Mouse (Mus musculus) midbrain, embryonic 14.5 days (tissue): ENCODE data around the gene Gm5136. TPM values are rescaled to one million over a fixed set of nuclear protein-coding genes. Genes with fewer than 3 reads are reported as not detected.

Experiments
- ATAC-seq: fragments of 200-750 bp; cut with Nextera tagmentation; 2 replicates; pipeline ENCODE4 v1.8.0; 2017; ENCODE audit warnings: moderate number of reproducible peaks, moderate library complexity; ENCODE audit not compliant: low FRiP score, low TSS enrichment
- DNase-seq: peaks from one replicate; pipeline ENCODE4 v3.0.0-alpha.2; 2015
- H3K27ac ChIP-seq: fragments of 300-500 bp; sonication (generic); replicated peaks from 2 replicates; pipeline ENCODE4 v1.5.1; 2014; ENCODE audit warnings: mild to moderate bottlenecking, low read depth, low read length, moderate library complexity
- H3K27me3 ChIP-seq: fragments of 300-500 bp; sonication (generic); 2 replicates; pipeline ENCODE4 v1.6.1; 2014; ENCODE audit warnings: low read length, control low read depth, mixed read lengths; ENCODE audit not compliant: control insufficient read depth, insufficient read depth
- H3K36me3 ChIP-seq: fragments of 300-500 bp; sonication (generic); 2 replicates; pipeline ENCODE4 v1.6.1; 2014; ENCODE audit warnings: low read length, control low read depth; ENCODE audit not compliant: control insufficient read depth, insufficient read depth
- H3K4me1 ChIP-seq: fragments of 300-500 bp; sonication (generic); 2 replicates; pipeline ENCODE4 v1.6.1; 2014; ENCODE audit warnings: mild to moderate bottlenecking, antibody characterized with exemption, low read length, control low read depth; ENCODE audit not compliant: control insufficient read depth, insufficient read depth
- H3K4me2 ChIP-seq: fragments of 300-500 bp; sonication (generic); 2 replicates; pipeline ENCODE4 v1.6.1; 2014; ENCODE audit warnings: mild to moderate bottlenecking, low read length, moderate library complexity
- H3K4me3 ChIP-seq: fragments of 300-500 bp; sonication (generic); replicated peaks from 2 replicates; pipeline ENCODE4 v1.5.1; 2014; ENCODE audit warnings: low read depth, low read length
- H3K9ac ChIP-seq: fragments of 300-500 bp; sonication (generic); replicated peaks from 2 replicates; pipeline ENCODE4 v1.6.1; 2014; ENCODE audit warnings: mild to moderate bottlenecking, low read length, moderate library complexity
- H3K9me3 ChIP-seq: fragments of 300-500 bp; sonication (generic); 2 replicates; pipeline ENCODE4 v1.6.1; 2016; ENCODE audit warnings: low read length, control low read depth, mixed read lengths; ENCODE audit not compliant: control insufficient read depth
- WGBS: fragments of 180-500 bp; shearing (Covaris S2); extraction: QIAGEN DNeasy Blood & Tissue Kit; methylation state at CpG from one replicate; pipeline ENCODE4 v1.1.7; 2014; 5-methylcytosine and 5-hydroxymethylcytosine counted together
- polyA plus RNA-seq: library from polyadenylated mRNA; unstranded; fragments of >200 nt; fragmentation: Nextera tagmentation; extraction: Ambion mirVana; gene quantifications from 2 replicates; pipeline ENCODE4 v1.2.1, GENCODE M21; 2014

The Gm5136 gene
- polyA plus RNA-seq, 1 experiment from 2014 or later, result 0.20 TPM

- DNase-seq, result no peak
Measured at GRCm38 (mm10) chr10:108697062-108697461, 2.9 kb downstream of the Gm5136 start.

GRCm38 (mm10) chr10:108690954-108691353 lies 9.0 kb downstream of the Gm5136 start:
- no peak overlapping the region for H3K4me3 ChIP-seq
- H3K9me3 ChIP-seq, result no peaks in the 10 kb centered on the region
- H3K9ac ChIP-seq, result no peak overlapping the region
- H3K4me2 ChIP-seq, result peak overlapping the region; percentile 22; the same call in 1 of the 2 replicates
- WGBS, result 28% methylated on average over 9 of the region's 9 CpGs
- H3K27me3 ChIP-seq, result no peaks in the 10 kb centered on the region
- DNase-seq (peak; percentile 71), ATAC-seq (peak; percentile 64; the same call in 1 of the 2 replicates)
- no peaks in the 10 kb centered on the region for H3K36me3 ChIP-seq
- H3K27ac ChIP-seq, result peak overlapping the region; percentile 42; the same call in 1 of the 2 replicates
- H3K4me1 ChIP-seq, result peaks cover 12% of the 10 kb centered on the region; the same call in 1 of the 2 replicates

More at GRCm38 (mm10) chr10:108697062-108697461, 2.9 kb downstream of the Gm5136 start:
- no peak overlapping the region for H3K4me3 ChIP-seq
- 80% methylated on average over 5 of the region's 5 CpGs for WGBS
- no peak overlapping the region for H3K27ac ChIP-seq
- H3K36me3 ChIP-seq, result no peaks in the 10 kb centered on the region
- H3K4me2 ChIP-seq, result no peak overlapping the region
- no peaks in the 10 kb centered on the region for H3K9me3 ChIP-seq
- H3K9ac ChIP-seq, result no peak overlapping the region
- H3K4me1 ChIP-seq, result no peaks in the 10 kb centered on the region
- no peak for ATAC-seq
- no peaks in the 10 kb centered on the region for H3K27me3 ChIP-seq

GRCm38 (mm10) chr10:108686696-108687095 lies 13.3 kb downstream of the Gm5136 start:
- DNase-seq (peak; percentile 42), ATAC-seq (no peak; the same call in 1 of the 2 replicates)
- H3K27me3 ChIP-seq, result no peaks in the 10 kb centered on the region
- H3K4me3 ChIP-seq, result no peak overlapping the region
- no peak overlapping the region for H3K9ac ChIP-seq
- WGBS, result 39% methylated on average over 4 of the region's 4 CpGs
- H3K9me3 ChIP-seq, result no peaks in the 10 kb centered on the region
- no peak overlapping the region for H3K4me2 ChIP-seq
- peaks cover 12% of the 10 kb centered on the region; the same call in 1 of the 2 replicates for H3K4me1 ChIP-seq
- H3K36me3 ChIP-seq, result no peaks in the 10 kb centered on the region
- peak overlapping the region; percentile 41; the same call in 1 of the 2 replicates for H3K27ac ChIP-seq

GRCm38 (mm10) chr10:108679675-108680390 lies 20.1 kb downstream of the Gm5136 start:
- WGBS, result 54% methylated on average over 14 of the region's 14 CpGs
- peaks cover 8% of the 10 kb centered on the region; the same call in 1 of the 2 replicates for H3K4me1 ChIP-seq
- no peaks in the 10 kb centered on the region for H3K36me3 ChIP-seq
- ATAC-seq (peak; percentile 69), DNase-seq (peak; percentile 74)
- no peaks in the 10 kb centered on the region for H3K27me3 ChIP-seq
- H3K9me3 ChIP-seq, result no peaks in the 10 kb centered on the region
- H3K9ac ChIP-seq, result no peak overlapping the region
- no peak overlapping the region for H3K4me3 ChIP-seq
- peak overlapping the region; percentile 57 for H3K27ac ChIP-seq
- H3K4me2 ChIP-seq, result no peak overlapping the region

GRCm38 (mm10) chr10:108677053-108677452 lies 22.9 kb downstream of the Gm5136 start:
- no peak for ATAC-seq
- WGBS, result 67% methylated on average over 8 of the region's 8 CpGs
- DNase-seq, result no peak
- Histone ChIP-seq H3K9ac (no peak overlapping the region), H3K9me3 (no peaks in the 10 kb centered on the region), H3K36me3 (no peaks in the 10 kb centered on the region), H3K27ac (no peak overlapping the region), H3K4me2 (no peak overlapping the region), H3K4me1 (peaks cover 8% of the 10 kb centered on the region; the same call in 1 of the 2 replicates), H3K4me3 (no peak overlapping the region), H3K27me3 (no peaks in the 10 kb centered on the region)

GRCm38 (mm10) chr10:108668944-108669343 lies 31.0 kb downstream of the Gm5136 start:
- H3K4me1 ChIP-seq, result no peaks in the 10 kb centered on the region
- no peak overlapping the region for H3K27ac ChIP-seq
- H3K9ac ChIP-seq, result no peak overlapping the region
- H3K27me3 ChIP-seq, result no peaks in the 10 kb centered on the region
- H3K4me3 ChIP-seq, result no peak overlapping the region
- WGBS, result 89% methylated on average over 3 of the region's 3 CpGs
- ATAC-seq (no peak), DNase-seq (no peak)
- H3K36me3 ChIP-seq, result no peaks in the 10 kb centered on the region
- H3K4me2 ChIP-seq, result no peak overlapping the region
- no peaks in the 10 kb centered on the region for H3K9me3 ChIP-seq

- Histone ChIP-seq H3K9me3 (no peaks in the 10 kb centered on the region), H3K9ac (no peak overlapping the region), H3K4me3 (no peak overlapping the region), H3K4me1 (no peaks in the 10 kb centered on the region), H3K4me2 (no peak overlapping the region), H3K27ac (no peak overlapping the region), H3K27me3 (no peaks in the 10 kb centered on the region), H3K36me3 (no peaks in the 10 kb centered on the region)
- 81% methylated on average over 3 of the region's 3 CpGs for WGBS
- no peak for ATAC-seq
- no peak for DNase-seq
Measured at GRCm38 (mm10) chr10:108660295-108660694, 39.7 kb downstream of the Gm5136 start.

GRCm38 (mm10) chr10:108658300-108658699 lies 41.7 kb downstream of the Gm5136 start:
- 77% methylated on average over 2 of the region's 2 CpGs for WGBS
- no peak overlapping the region for H3K27ac ChIP-seq
- H3K9ac ChIP-seq, result no peak overlapping the region
- no peaks in the 10 kb centered on the region for H3K27me3 ChIP-seq
- no peaks in the 10 kb centered on the region for H3K9me3 ChIP-seq
- H3K36me3 ChIP-seq, result no peaks in the 10 kb centered on the region
- no peaks in the 10 kb centered on the region for H3K4me1 ChIP-seq
- no peak for ATAC-seq
- no peak overlapping the region for H3K4me2 ChIP-seq
- no peak for DNase-seq
- no peak overlapping the region for H3K4me3 ChIP-seq

- ATAC-seq (no peak), DNase-seq (no peak)
- H3K9ac ChIP-seq, result no peak overlapping the region
- no peaks in the 10 kb centered on the region for H3K27me3 ChIP-seq
- no peak overlapping the region for H3K4me3 ChIP-seq
- no peaks in the 10 kb centered on the region for H3K4me1 ChIP-seq
- no peak overlapping the region for H3K27ac ChIP-seq
- no peaks in the 10 kb centered on the region for H3K36me3 ChIP-seq
- H3K4me2 ChIP-seq, result no peak overlapping the region
- no peaks in the 10 kb centered on the region for H3K9me3 ChIP-seq
Measured at GRCm38 (mm10) chr10:108657669-108658068, 42.3 kb downstream of the Gm5136 start.
